Mouse (Mus musculus): ENCODE data around the gene Ptprj.
"Not testable (repeated sequence)": the region's sequence is repeated elsewhere in the genome, so short reads cannot be mapped to it uniquely, and the experiment has no call there.

Ptprj gene

GRCm38 (mm10) chr2:90398633-90399107, 181.8 kb downstream of the Ptprj start, which contains the start of gene Olfr1274-ps:
Olfr1274-ps (plus strand) TSS chr2:90398683.
- not testable (repeated sequence) for DNase-seq (ENCODE audit: low read depth)
